Mouse (Mus musculus): Measurements from ENCODE around the gene Ero1l.

DNA sequence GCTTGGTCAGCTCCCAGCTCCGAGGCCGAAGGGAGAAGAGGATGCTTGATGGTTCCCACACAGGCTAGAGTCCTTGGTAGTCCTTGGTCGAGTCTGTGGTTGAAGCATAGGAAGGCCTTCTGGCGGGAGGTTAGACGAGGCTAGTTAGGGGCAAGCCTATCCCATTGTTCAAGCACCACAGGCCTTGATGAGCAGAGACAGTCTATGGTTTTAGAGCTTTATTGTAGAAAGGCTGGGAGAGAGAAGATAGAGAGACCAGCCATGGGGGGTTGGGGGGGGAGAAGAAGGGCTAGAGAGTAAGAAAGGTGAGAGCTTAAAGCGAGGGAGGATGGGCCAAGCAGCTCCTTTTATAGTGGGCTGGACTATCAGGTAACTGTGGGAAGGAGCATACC is 46.6 kb upstream of the Ero1l start:
- no peak for TF ChIP-seq CTCF (IDR thresholded peaks at IDR 0.05; ENCODE audit: borderline replicate concordance, control insufficient read depth, extremely low read depth, insufficient read depth, low read length, poor library complexity)
- no peak for TF ChIP-seq POLR2A (IDR thresholded peaks at IDR 0.05; ENCODE audit: control insufficient read depth, extremely low read depth, insufficient read depth, low read length, poor library complexity)

Measured in thymus, adult 2 months (tissue).